ENCODE assay signal across 12 mouse cellular contexts in genomic region chr12:103770597-103770996, GRCm38 (mm10). TPM values are rescaled to one million over a fixed set of nuclear protein-coding genes. Genes with fewer than 3 reads are reported as not detected.
"Had no signal": no experiment of that assay in that cellular context is flagged by ENCODE, and none has a peak within 500 bp of the region (broad histone marks: within the 10 kb centered on the region; RNA-seq: fewer than 3 reads in every experiment).

No protein-coding gene starts in this region.

RNA-seq across cellular contexts. Expression of gene Serpina1d, which starts 2.8 kb away (rescaled TPM):
- total RNA-seq: megakaryocyte progenitor cell, adult 5-6 weeks; midbrain, postnatal 0 days; monocyte, adult 5-6 weeks; neutrophil, adult 5-6 weeks had no signal
- polyA plus RNA-seq: lung, embryonic 14.5 days; macrophage; midbrain, embryonic 11.5 days; midbrain, embryonic 13.5 days; midbrain, embryonic 15.5 days; midbrain, postnatal 0 days; neural tube, embryonic 12.5 days; neural tube, embryonic 14.5 days; urinary bladder, adult 2 months had no signal

RNA-seq across cellular contexts. Expression of gene Serpina1b, which starts 59.6 kb away (rescaled TPM):
- total RNA-seq: megakaryocyte progenitor cell, adult 5-6 weeks; midbrain, postnatal 0 days; monocyte, adult 5-6 weeks; neutrophil, adult 5-6 weeks had no signal
- polyA plus RNA-seq: macrophage; midbrain, embryonic 11.5 days; midbrain, embryonic 15.5 days; midbrain, postnatal 0 days; urinary bladder, adult 2 months had no signal
